Mouse (Mus musculus) cerebellum, adult 8-10 months (tissue): ENCODE measurements around the gene Hist3h2ba.

Source experiments
- DNase-seq: peaks from one replicate; pipeline ENCODE4 v3.0.0; 2022

Hist3h2ba gene

DNA sequence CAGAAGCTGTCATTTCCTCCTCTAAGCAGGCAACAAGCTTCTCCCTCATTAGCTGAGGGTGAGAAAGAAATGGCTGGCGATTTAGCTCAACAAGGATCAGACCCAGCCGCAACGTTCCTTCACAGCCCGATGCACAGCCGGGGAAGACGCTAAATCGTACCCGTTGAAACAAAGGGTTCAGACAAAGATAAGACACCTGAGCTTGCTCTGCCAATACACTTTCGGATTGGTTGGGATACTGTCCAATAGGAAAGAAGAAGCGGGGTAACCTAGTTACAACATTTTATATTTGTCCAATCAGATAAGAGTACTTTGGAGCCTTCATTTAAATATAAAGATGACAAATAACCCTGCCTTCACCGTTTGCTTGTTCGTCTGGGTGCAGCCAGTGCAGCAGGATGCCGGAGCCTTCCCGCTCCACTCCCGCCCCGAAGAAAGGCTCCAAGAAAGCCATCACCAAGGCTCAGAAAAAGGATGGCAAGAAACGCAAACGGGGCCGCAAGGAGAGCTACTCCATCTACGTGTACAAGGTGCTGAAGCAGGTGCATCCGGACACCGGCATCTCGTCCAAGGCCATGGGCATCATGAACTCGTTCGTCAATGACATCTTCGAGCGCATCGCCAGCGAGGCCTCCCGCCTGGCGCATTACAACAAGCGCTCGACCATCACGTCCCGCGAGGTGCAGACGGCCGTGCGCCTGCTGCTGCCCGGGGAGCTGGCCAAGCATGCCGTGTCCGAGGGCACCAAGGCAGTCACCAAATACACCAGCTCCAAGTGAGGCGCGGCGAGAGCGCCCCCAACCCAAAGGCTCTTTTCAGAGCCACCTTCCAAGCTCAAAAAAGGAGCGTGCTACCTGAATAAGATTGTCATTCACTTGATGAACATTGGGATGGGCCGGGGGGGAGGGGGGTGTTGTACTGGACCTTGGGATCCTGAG lies at the start of gene Hist3h2ba:
TSS of gene Hist3h2ba (plus strand) at position 379 of the 938 bp plus-strand sequence.
- DNase-seq, result peak; percentile 88

DNA sequence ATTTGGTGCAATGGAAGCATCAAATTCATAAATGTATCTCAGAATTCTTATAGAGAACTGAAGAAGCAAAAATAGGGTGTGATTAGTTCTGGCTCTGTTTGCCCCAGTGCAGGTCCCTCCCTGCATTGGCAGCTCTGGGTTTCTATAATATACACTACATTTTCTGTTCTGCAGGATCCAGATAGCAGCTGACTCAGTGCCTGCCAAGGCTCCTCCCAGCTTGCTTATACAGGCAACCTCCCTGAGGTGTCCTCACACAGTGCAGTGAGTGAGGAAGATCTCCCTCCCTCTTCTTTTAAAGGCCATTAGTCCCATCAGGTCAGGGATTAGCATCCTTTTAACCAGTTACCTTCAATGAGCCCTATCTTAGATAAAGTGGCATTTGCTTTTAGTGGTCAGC lies 47.6 kb upstream of the Hist3h2ba start:
- DNase-seq, result no peak

DNA sequence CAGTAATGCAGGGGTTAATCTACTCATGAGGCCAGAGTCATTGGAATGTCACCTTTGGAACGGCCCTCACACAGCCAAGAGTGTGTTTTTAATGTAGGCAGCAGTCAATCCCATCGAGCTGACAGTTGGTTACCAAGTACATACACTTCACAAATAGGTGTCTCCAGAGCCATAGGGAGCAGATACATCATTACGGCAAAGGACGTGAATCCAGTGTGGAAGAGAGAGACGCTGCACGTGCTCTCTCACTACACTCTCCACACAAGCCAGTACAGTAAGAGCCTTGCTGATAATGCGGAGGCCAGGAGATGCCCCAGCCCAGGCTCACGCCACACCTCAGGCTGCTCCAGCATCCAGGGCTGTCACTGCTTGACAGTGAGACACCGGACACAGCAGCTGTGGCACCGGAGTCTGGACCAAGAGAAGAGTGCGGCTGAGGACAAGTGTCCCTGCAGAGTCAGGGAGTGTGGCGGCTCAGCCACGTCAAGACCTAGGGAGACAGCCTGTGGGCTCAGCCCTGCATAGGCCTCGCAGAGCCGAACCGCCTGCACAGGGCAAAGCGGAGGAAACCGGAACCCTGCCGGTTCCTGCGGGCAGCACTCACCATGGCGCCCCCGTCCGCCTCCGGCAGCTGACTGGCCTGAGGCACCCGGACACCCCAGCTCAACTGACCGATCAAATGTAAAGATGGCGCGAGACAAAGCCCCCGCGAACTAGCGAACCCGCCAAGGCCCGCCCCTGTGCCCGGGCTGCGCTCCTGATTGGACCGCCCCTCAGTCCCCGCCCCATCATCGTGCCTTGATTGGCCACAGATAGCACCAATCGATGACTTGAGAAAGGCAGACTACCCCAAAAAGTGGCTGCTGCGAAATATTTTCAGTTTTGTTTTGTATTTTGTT lies 45.0 kb upstream of the Hist3h2ba start, which contains the start of gene Zfp39:
TSS of gene Zfp39 (minus strand) at position 715 of the 899 bp plus-strand sequence.
- DNase-seq, result peak; percentile 97

DNA sequence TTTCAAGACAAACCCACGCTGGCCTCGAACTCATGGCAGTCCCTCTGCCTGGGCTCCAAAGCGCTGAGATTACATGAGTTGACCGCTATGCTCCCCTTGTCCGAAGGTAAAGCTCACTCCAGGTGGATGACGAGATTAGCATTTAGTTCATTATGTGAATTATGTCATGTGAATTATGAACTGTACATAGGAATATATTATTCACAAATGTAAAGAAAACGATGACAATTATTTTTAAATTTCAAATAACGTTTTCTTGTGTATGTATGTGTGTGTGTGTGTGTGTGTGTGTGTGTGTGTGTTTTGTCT lies 44.4 kb upstream of the Hist3h2ba start:
- DNase-seq, result no peak

GRCm38 (mm10) chr11:58904838-58905237 lies 43.9 kb upstream of the Hist3h2ba start:
- no peak for DNase-seq

DNA sequence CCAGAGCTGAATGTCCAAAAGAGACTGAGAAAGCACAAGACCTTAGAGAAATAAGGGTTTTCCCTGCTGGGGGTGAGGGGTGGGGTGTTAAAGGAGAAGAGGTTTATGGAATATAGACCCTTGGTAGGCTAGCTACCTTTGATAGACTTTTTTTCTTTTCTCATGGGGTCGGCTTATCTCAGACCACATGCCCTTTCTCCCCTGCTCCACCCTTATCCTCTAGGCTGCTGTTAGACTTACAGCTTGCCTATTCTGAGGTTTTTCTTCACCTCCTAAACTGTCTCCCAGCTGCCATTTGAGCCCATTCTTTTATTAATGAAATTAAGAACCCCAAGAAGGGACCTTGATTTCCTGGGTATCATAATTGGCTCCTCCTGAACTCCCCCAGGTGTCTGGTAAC lies 34.9 kb upstream of the Hist3h2ba start:
- DNase-seq, result no peak

GRCm38 (mm10) chr11:58914461-58915028 lies 34.2 kb upstream of the Hist3h2ba start:
- peak; percentile 40 for DNase-seq

DNA sequence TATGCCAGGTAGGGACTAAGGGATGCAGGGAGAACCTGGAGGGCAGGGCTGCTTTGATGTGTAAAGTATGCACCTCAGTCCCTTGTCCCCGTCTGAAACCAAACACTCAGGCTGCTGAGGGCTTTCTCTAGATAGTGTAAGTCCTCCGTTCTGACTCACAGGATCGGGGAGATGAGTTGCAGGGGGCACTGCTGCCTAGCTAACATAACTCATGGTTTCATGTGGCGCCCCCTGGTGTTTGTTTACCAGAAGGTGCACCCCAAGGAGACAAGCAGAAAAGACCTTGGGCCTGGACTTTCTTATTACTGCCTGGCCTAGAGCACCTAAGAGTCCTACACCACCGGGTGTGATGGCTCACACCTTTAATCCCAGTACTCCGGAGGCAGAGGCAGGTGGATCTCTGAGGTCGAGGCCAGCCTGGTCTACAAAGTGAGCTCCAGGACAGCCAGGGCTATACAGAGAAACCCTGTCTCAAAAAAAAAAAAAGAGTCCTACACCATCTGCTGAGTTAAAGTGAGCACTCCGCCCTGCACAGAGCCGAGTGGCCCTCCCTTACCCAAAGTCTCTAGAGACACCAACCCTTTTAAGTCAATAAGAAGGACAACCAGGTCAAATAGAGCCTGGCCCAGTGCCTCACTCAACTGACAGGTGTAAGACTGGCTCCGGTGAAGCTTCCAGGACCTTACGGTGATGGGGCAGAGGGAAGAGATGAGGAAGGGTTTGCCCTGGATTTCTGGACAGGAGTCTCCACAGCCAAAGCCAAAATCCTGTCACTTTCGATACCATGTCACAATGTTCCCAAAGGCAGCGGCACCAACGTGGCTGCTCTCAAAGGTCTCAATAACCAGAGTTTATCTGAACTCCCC lies 31.6 kb upstream of the Hist3h2ba start:
- DNase-seq, result no peak

DNA sequence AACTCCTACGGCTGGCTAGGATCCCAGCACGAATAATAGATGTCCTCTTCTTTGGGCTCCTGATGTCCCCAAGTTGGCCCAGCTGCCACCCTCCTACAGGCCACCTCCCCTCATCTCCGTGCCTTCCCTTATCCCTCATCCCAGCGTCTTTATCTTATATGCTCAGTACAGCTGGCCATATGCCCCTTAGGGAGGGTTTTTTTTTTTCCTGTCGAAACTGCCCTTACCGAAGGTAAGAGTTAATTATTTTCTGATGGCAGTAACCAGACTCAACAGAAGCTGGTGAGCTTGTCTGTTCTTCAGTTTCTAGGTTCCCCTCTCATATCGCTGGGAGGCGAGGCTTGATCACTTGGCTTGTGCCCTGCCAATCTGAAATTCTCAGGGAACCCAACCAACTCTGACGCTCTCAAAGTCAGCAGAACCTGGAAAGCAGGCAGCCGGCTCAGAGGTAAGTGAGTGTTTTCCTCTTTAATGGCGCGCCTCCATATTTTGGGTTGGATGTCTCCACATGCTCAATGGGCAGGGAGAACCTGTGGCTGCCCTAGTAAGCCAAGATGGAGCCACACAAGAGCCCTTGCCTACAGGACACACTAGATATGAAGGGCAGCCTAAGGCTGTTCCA lies 30.9 kb upstream of the Hist3h2ba start, which contains the start of gene Btnl10:
TSS of gene Btnl10 (plus strand) at position 164 of the 622 bp plus-strand sequence.
- no peak for DNase-seq

- no peak for DNase-seq
Observed at GRCm38 (mm10) chr11:58918759-58919158, 30.0 kb upstream of the Hist3h2ba start.

DNA sequence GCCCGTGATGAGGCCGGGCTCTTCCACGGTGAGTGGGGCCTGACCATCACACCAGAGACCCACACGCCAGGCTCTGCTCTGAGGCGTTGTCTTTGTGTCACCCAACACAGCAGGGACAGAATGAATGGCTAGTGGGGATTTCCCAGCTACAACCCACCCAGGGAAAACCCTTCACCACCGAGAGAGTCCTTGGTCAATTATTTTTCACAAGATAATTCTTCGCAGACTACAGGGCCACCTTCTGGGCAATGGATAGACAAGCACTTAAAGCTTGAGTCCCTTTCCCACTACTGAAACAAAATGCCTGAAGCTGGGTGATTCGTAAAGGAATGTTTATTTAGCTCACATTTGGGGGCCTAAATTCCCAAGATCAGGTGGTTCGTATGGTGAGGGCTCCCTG lies 26.3 kb upstream of the Hist3h2ba start:
- DNase-seq, result no peak

GRCm38 (mm10) chr11:58926651-58927050 lies 22.1 kb upstream of the Hist3h2ba start:
- no peak for DNase-seq

GRCm38 (mm10) chr11:58927053-58927452 lies 21.7 kb upstream of the Hist3h2ba start:
- DNase-seq, result no peak

- DNase-seq, result peak; percentile 52
Observed at GRCm38 (mm10) chr11:58927790-58928651, 20.7 kb upstream of the Hist3h2ba start.

DNA sequence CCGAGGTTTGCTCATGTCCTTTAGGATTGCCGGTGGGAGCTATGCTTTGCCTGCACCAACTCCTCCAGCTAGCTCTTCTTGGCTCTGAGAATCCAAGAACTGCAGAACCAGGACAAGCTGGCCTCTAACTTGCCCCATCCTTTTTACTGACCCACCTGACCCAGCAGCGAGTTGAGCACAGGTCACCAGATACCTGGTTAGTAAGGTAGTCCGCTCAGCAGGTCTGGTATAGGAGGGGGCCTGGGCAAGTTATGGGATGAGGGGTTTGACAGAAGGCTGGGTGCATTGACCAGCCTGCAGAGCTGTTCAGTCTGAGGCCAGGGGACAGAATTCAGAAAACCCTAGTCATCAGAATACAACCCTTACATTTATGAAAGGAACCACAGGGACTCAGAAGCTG lies 19.7 kb upstream of the Hist3h2ba start:
- no peak for DNase-seq

DNA sequence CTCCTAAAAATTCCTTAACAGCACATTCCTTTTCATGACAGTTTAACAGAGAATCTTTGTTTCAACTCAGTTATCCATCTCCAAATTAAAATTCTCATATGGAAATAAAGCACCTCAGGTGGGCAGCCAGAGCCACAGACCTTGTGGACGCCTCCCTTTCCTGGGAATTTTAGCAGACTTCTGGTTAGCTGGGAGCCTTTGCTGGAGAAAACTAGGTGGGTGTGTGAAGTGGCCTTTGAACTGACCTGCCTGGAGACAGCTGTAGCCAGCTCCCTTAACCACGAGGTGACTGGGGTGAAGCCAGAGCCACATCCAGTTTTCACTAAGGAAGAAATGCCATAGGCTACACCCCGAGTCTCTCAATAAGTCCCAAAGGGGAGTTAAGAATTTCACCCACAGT lies 19.1 kb upstream of the Hist3h2ba start:
- DNase-seq, result no peak

DNA sequence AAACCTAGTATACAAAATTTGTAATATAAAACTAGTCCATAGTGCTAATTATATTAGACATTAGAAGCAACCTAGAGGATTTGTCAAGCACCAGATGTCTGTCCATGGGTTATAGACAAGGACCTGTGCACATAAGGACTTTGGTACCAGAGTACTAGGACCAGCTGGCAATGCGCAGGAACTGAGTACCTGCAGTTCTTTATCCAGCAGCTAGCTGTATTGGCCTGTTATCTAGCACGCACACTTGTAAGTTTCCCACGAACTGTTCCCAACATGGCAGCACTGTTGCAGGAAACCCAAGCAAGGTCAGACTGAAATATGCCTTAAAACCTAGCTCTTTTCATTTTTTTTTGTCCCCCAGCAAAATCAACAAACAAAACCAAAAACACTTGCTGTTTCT lies 18.5 kb upstream of the Hist3h2ba start:
- no peak for DNase-seq

GRCm38 (mm10) chr11:58931576-58931975 lies 17.1 kb upstream of the Hist3h2ba start:
- DNase-seq, result no peak

- no peak for DNase-seq
Observed at GRCm38 (mm10) chr11:58937909-58938308, 10.8 kb upstream of the Hist3h2ba start.

DNA sequence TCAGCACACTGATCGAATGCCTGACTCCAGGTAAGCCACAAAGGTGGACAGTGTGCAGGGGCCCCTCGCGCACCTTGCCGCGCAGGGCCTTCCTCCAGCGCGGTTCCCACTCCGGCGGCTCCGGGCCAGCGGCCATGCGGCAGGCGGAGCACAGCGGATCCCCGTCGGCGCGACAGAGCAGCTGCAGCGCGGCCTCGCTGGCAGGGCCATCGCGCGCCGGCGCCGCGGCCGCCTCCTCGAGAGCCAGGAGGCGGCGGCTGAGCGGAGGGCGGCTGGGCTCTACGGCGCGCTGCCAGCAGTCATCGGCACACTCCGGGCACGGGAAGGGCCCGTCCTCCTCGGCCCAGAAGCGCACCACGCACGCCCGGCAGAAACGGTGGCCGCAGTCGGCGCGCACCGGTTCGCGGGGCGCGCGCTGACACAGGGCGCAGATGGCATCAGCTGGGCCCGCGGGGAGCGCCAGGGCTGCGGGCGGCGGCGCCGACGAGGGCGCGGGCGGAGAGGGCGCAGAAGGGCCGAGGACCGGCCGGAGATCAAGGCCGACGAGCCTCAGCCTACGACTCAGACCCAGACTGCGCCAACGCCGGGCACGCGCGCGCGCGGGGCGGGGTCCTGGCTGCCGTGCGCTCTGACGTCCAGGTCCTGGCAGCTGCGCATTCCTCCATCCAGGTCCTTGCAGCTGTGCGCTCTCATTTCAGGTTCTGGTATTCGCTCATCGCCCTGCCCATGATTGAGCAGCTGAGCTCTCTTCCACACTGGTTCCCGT lies 10.2 kb upstream of the Hist3h2ba start, which contains the start of gene Rnf187:
TSS of gene Rnf187 (minus strand) at position 595 of the 766 bp plus-strand sequence.
- peak; percentile 92 for DNase-seq
